Mouse (Mus musculus) thymus, adult 18-20 months (tissue): ENCODE data around the gene Lix1.
"Not testable (repeated sequence)": the region's sequence is repeated elsewhere in the genome, so short reads cannot be mapped to it uniquely, and the experiment has no call there.

Source experiments
- DNase-seq, 2 experiments: peaks; one replicate each; pipeline ENCODE4 v3.0.0; 2022; ENCODE audit warnings: mixed read lengths in 2 of 2

Gene Lix1

DNA sequence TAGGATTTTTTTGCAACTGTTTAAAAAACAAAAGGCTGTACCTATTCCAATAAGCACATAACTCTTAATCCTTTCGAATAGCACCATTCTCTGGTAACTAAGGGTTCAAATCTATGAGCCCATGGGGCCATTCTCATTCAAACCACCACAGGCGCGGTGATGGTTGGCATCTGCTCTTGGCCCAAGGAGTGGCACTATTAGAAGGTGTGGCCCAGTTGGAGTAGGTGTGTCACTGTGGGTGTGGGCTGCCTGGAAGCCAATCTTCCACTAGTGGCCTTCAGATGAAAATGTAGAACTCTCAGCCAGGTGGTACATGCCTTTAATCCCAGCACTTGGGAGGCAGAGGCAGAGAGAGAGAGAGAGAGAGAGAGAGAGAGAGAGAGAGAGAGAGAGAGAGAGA lies 11.7 kb downstream of the Lix1 start:
- no peak for DNase-seq

DNA sequence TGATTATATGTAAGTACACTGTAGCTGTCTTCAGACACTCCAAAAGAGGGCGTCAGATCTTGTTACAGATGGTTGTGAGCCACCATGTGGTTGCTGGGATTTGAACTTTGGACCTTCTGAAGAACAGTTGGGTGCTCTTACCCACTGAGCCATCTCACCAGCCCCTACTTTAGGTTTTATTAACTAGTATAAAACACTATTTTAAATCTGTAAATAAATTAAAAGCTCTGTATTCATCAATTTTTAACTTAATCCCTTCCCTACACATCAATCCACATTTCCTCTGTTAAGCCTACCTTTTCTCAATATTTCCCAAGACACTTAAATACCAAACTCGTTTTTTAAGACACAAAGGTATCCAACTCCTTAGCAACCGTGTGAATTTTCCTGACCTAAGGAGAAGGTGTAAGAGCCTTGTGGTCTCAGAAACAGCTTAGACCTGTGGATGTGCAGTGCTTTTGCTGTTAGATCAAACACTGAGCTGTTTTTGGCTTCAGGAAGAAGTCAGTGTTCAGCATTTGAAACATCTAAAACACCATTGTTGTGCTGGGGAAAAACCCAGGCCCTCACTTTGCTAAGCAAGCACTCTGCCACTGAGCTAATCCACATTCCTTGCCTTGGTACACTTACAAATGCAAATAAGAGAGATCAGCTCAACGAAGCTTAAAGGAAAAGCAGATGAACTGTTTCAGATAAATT lies 22.3 kb downstream of the Lix1 start:
- DNase-seq = no peak

DNA sequence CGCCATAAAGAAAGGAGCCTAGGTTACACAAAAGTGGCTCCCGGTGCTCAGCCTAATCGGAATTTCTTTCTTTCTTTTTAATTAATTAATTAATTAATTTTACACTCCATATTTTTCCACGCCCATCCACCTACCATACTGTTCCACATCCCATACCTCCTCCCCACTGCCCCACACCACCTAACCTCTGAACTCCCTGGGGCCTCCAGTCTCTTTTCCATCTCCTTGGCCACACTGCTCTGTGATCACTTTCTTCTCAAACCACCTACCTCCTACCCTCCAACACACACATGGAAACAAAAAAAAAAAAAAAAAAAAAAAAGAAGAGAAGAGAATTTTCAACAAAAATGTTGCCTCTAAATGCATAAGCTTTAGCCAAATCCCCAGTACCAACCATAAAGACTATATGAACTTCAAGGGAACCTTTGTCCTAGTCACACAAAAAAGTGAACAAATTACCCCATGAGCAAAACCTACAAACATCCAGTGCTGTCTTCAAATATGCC lies 22.9 kb downstream of the Lix1 start:
- no peak for DNase-seq

- no peak for DNase-seq
These were observed 23.4 kb downstream of the Lix1 start for GRCm38 (mm10) chr17:17425906-17426305.

- no peak for DNase-seq
These were observed 26.4 kb downstream of the Lix1 start for GRCm38 (mm10) chr17:17428888-17429287.

DNA sequence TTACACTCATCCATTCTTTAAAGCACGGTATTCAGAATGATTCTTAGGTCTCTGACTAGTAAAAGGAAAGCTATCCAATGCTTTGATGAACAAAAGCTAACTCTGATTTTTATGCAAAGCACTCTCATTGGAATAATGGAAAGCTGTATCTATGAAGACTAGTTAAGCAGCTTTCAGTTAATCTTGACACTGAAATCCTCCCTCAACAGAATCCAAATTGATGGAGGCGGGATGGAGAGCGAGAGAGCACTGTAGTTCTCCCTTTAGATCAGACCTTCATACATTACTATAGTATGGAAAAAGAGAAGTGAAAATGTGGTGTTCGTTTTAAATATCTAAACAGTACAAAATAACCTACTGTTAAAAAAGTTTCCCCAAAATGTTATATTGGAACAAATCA lies 31.2 kb downstream of the Lix1 start:
- DNase-seq = no peak

- DNase-seq = no peak
These were observed 36.2 kb downstream of the Lix1 start for GRCm38 (mm10) chr17:17438576-17439191.

- peak in 1 of 2 experiments; percentile 18 for DNase-seq
These were observed 39.5 kb downstream of the Lix1 start for GRCm38 (mm10) chr17:17441876-17442498.

- DNase-seq = peak in 1 of 2 experiments; percentile 24
These were observed 41.9 kb downstream of the Lix1 start for GRCm38 (mm10) chr17:17444297-17444886.

- no peak for DNase-seq
These were observed 44.2 kb downstream of the Lix1 start for GRCm38 (mm10) chr17:17446683-17447082.

- no peak for DNase-seq
These were observed 45.3 kb downstream of the Lix1 start for GRCm38 (mm10) chr17:17447821-17448220.

- no peak for DNase-seq
These were observed 46.4 kb downstream of the Lix1 start for GRCm38 (mm10) chr17:17448737-17449440.

DNA sequence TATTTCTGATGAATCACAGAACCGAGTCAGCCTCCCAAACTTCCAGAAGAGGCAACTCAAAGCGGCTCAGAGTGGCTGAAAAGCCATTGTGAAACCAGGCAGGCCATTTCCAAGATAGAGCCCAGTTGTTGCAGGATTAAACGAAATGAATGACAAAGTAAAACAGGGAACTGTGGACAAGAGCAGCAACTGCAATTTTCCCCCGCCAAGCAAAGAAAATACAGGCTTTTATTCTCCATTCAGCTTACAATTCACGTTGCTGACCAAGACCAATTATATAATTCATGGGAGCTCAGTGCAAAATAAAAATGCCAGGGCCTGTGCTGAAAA lies 46.9 kb downstream of the Lix1 start:
- DNase-seq = no peak

DNA sequence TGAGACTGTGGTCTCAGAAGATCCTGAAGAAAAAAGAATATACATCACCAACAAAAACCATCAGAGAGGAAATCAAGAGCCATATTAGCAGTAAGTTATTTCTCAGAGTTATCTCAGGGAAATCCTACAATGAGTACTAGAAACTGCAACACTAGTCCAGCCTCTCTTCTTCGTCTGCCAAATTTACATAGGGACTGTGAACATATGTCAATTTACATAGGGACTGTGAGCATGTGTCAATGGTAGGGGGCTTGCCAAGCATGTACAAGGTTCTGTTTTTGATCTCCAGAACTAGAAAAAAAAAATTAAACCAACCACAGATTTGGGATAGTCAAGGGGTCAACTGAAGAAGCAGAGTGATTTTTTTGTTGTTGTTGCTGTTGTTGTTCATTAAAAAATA lies 48.6 kb downstream of the Lix1 start:
- no peak for DNase-seq

- DNase-seq = no peak
These were observed 50.1 kb downstream of the Lix1 start for GRCm38 (mm10) chr17:17452617-17453016.

- no peak for DNase-seq
These were observed 52.1 kb downstream of the Lix1 start for GRCm38 (mm10) chr17:17454573-17454972.

GRCm38 (mm10) chr17:17485789-17486188 lies 83.3 kb downstream of the Lix1 start:
- no peak for DNase-seq

DNA sequence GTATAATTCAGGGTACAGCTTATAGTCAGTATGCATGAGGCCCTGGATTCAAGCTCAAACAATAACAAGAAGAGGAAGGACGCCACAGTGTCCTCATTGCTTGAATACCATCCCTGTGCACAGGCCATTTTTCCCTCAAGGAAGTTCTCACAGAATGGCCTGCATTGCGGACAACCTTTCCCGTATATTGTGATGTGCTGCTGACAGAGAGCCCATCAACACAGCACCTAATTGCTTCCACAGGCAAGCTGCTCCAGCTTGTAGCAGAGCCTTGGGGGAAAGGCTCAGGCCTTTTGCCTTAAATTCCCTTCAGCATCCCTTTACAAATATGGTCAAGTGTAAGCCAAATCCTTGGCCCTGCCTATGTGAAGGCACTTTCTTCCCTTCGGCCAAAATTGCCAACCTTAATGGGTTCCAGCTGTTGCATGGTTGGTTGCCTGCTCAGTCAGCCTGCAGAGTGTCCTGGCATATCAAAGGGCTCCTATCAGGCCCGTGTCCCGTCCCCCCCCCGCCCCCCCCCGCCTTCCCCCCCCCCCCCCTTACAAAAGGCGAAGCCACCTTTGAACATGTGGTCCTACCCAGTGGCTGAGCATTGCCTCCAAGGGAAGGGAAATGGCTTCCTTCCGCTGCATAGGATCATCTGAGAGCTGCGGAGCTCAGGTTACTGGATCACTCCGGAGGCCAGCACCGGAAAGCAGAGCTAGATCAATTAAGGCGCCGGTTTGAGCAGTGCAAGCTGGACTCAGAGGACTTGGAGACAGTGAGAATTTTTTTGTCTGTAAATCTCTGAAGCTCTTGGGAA lies 88.5 kb downstream of the Lix1 start:
- no peak for DNase-seq

DNA sequence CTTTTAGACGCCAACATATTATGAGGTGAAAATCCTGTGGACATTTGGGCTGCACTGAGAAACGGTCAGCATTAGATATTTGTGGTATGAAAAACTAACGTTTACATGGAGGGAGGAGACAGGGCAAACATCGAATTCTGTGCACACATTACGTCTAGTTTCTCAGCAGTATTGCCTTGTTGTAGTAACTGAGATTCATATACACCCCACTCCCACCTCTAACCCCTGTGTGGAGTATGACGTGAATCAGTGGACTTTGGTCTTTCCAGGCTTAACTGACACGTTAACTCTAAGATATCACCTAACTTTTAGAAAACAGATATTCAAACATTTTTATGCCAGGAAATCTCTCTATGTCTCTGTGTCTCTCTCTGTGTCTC lies 89.1 kb downstream of the Lix1 start:
- DNase-seq = no peak

- DNase-seq = no peak
These were observed 89.6 kb downstream of the Lix1 start for GRCm38 (mm10) chr17:17492116-17492515.

DNA sequence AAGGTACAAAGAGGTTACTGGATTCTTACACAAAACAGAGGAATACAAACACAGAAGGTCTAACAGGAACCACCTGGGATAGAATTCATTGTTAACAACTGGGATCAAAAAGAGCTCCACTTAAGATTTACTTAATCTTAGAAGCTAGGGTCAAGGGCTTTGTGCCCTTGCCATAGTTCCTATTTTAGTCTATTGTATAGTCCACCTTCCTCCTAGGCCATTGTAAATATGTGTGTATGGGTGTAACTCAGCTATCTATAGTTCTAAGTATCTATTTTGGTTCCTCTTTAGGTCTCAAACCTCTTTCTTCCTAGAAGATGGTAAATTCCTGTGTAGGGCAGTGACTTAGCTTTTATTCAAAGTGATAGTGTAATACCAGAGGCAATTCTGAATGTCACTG lies 93.8 kb downstream of the Lix1 start:
- not testable (repeated sequence) for DNase-seq

- DNase-seq = no peak
These were observed 94.3 kb downstream of the Lix1 start for GRCm38 (mm10) chr17:17496730-17497129.
